Mouse (Mus musculus): ENCODE measurements at regions not wholly inside any gene's neighbourhood (a gene's known extent, or its start where the extent isn't known, plus 50 kb on each side); places are given as distances from the start of the nearest gene placed in this dataset.
"Not testable (repeated sequence)": the region's sequence is repeated elsewhere in the genome, so short reads cannot be mapped to it uniquely, and the experiment has no call there.

- ATAC-seq (ENCODE audit: insufficient number of reproducible peaks, low FRiP score, low TSS enrichment), result no peak
Measured at GRCm38 (mm10) chr10:34667203-34667602, 184.0 kb downstream of the Frk start.

DNA sequence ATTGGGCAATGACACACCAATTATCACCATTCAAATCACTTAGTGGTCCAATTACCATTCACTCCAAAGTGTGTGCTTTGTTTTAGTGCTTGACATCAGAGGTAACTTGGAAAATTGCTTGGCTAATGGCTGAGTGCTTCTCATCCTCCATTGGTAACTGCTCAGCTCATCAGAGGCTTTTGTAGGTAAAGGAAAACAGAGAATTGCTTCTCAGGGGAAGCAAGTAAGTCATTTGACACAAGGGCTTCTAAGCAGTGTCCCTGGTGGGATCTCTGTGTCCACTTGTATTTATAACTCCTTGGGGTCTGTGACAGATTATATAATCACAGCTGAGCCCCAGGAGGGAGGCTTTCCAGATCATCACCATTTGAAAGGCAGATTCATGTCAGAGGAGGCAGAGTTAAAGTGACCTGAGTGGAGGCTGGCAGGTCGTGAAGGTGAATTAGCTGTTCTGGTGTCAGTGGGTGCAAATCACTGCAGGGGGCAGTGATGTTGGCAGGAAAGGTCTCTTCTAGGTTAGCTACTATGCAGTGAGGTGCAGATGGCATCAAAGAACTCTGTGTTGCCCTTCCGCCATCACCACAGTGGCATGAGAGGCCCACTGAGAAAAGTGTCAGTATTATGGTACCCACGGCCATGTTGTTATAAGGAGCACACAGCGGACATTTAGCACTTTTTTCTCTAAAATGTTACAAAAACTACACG lies 184.7 kb downstream of the Frk start:
- no peak for ATAC-seq (ENCODE audit: insufficient number of reproducible peaks, low FRiP score, low TSS enrichment)

DNA sequence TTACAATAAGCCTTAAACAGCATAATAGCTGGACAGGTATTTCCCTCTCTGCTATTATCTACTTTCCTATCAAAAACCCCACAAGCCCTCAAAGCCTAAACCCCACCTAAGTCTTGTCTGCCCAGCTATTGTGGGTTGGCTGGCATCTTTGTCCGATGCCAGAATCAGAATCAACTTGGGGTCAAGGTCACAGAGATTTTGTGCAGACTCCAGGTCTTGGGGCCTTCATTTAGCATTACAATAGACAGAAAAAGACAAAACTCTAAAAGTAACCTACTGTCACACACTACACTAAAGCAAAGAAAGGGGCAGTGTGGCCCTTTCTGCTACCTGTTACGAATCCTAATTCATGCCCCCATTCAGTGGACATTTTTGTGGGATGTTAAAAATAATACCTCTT lies 188.6 kb downstream of the Frk start:
- ATAC-seq (ENCODE audit: insufficient number of reproducible peaks, low FRiP score, low TSS enrichment), result no peak

- not testable (repeated sequence) for ATAC-seq (ENCODE audit: insufficient number of reproducible peaks, low FRiP score, low TSS enrichment)
Measured at GRCm38 (mm10) chr10:34699414-34699813, 216.2 kb downstream of the Frk start.

GRCm38 (mm10) chr10:34701956-34702355 lies 218.8 kb downstream of the Frk start:
- no peak for ATAC-seq (ENCODE audit: insufficient number of reproducible peaks, low FRiP score, low TSS enrichment)

GRCm38 (mm10) chr10:34705416-34705815 lies 222.2 kb downstream of the Frk start:
- ATAC-seq (ENCODE audit: insufficient number of reproducible peaks, low FRiP score, low TSS enrichment), result no peak

DNA sequence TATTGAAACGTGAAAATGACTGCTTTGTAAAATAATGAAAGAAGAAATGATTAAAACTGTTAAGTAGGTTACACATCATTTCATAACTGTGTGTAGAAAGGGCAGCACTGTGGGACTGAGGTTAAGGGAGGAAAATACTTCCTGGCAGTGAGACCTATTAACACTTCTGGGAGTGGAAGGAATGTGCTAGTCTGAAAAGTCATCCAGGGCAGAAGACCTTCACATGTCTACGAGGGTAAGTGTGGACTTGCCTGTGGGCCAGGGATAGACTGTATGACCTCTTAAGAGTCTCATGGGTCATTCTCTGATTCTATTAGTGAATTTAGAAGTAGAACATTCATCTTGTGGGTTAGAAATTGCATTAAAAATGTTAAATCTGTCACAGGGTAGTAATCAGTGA lies 248.1 kb downstream of the Frk start:
- ATAC-seq (ENCODE audit: insufficient number of reproducible peaks, low FRiP score, low TSS enrichment), result no peak

- no peak for ATAC-seq (ENCODE audit: insufficient number of reproducible peaks, low FRiP score, low TSS enrichment)
Measured at GRCm38 (mm10) chr10:34762426-34762825, 279.2 kb downstream of the Frk start.

DNA sequence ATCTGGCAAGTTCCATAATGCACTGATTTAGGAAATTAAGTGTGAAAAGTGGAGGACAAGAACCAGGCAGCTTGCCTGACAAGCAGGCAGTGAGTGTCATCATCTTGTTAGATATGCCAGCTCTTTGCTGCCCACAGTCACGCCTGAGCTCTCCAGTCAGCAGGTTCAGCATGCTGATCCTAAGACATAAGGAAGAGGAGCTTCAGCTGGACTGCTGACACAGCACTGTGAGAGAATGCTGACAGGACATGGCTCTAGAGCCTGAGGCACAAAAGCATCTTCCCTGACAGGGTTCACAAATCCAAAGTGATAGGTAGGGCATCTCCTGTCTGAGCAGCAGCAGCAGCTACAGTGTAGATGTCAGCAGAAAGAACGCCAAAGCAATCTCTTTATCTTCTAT lies 308.9 kb downstream of the Frk start:
- ATAC-seq (ENCODE audit: insufficient number of reproducible peaks, low FRiP score, low TSS enrichment), result no peak

- no peak for ATAC-seq (ENCODE audit: insufficient number of reproducible peaks, low FRiP score, low TSS enrichment)
Measured at GRCm38 (mm10) chr10:34811131-34811530, 327.9 kb downstream of the Frk start.

DNA sequence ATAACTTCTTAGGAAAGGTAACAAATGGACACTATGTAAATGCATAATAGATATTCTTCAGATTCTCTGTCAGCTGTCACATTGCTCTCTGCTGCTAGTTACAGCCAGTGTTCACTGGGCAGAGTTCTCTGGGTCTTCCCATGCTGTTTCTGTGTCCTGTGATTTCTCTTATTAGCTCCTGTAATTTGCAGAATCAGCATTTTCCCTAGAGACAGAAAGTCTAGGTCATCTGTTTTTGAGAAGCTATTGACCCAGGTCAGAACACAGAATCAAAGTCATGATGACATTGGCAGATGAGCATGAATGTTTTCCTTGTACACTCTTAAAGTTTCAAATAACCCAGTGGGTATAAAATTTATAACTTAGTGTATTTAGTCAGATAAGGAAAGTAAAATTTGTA lies 340.9 kb downstream of the Frk start:
- ATAC-seq (ENCODE audit: insufficient number of reproducible peaks, low FRiP score, low TSS enrichment), result no peak

DNA sequence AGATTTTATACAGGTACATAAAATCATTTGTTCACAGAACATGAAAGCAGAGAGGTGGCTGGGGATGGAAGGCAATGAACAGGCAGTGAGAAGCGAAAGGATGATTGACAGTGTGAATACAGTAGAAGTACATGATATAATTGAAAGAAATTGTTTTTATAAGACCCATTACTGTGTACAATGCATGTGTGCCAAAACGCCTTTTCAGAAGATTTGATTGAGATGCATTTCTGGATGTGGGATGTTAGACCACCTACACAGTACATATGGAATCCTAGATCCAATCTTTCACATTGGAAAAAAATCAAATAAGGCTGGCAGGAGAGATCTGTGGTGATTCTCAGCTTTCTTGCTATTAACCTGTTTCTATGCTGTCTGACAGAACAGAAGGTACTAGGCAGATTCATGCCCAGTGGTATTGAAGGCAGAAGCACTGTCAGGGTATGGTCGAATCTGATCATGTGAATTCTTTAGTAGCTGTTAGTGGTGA lies 358.9 kb downstream of the Frk start:
- ATAC-seq (ENCODE audit: insufficient number of reproducible peaks, low FRiP score, low TSS enrichment), result no peak

GRCm38 (mm10) chr10:34856494-34857146 lies 373.4 kb downstream of the Frk start:
- no peak for ATAC-seq (ENCODE audit: insufficient number of reproducible peaks, low FRiP score, low TSS enrichment)

DNA sequence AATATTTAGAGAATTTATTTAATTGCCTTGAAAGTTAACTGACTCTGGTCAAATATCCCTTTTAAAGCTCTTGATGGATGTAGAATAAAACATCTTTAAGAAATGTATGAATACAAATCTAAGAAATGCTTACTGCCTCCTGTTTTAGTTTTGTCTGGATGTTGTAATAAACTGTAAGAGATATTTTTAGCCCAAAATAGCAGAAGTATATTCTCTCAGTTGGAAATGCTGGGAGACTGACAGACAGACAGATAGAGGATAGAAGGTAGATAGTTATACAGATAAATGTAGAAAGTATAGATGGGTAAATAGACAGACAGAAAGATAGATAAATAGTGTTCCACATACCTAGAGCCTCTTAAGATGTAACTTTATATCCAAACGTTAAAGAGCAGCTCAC lies 379.5 kb downstream of the Frk start:
- no peak for ATAC-seq (ENCODE audit: insufficient number of reproducible peaks, low FRiP score, low TSS enrichment)

DNA sequence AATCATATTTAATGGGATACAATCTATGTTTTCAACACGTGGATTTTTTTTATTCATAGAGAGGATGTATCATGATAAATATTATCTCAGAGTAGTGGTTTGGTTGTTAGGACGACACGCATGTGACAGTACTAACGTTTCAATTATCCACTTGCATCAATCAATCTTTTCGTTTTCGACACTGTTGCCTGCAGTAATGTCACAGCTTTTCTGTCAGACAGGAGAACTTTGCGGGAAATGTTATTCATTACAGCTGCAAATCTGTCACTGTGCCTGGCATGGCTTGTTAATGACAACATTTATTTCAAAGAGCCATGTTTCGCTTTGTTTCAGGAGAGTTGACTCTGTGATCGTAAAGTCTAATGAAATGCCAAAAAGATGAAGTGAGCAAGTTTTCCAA lies 388.7 kb downstream of the Frk start:
- ATAC-seq (ENCODE audit: insufficient number of reproducible peaks, low FRiP score, low TSS enrichment), result no peak

- ATAC-seq (ENCODE audit: insufficient number of reproducible peaks, low FRiP score, low TSS enrichment), result no peak
Measured at GRCm38 (mm10) chr10:34878511-34878910, 395.3 kb downstream of the Frk start.

- no peak for ATAC-seq (ENCODE audit: insufficient number of reproducible peaks, low FRiP score, low TSS enrichment)
Measured at GRCm38 (mm10) chr10:34887601-34888000, 404.4 kb downstream of the Frk start.

DNA sequence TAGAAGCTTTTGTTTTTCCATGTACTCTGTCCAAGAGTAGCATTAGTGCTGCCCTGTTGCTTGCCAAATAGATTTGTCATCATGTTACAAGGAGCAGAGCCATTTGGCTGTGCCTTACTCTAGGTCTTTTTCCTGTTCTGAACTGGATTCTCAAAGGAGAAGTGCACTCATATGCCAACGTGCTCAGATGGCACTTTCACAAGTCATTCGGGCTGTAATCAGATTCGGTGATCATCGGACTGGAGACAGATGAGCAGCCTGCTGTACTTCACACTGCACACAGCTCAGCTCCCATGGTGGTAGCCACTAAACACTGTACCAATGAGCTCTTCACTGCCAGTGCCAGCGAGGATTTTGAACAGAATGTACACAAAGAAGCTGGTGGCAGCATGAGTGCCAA lies 421.1 kb downstream of the Frk start:
- ATAC-seq (ENCODE audit: insufficient number of reproducible peaks, low FRiP score, low TSS enrichment), result peak; percentile 76; the same call in 1 of the 2 replicates

DNA sequence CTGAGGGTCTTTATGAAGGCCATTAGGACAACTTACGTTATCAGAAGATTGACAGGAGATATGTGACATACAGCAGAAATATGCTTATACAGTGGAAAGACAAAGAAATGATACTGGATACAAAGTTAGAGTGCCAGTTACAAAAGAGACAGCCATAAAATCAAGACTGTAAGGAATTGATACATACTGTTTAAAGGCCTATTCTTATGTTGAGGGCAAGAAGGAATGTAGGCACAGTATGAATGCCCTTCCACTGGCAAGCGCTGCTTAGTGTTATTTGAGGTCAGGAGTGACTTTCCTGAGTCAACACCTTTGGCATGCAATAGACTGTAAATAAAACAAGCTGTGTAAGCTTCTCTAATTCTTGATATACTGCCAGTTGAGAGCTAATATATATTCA lies 421.5 kb downstream of the Frk start:
- ATAC-seq (ENCODE audit: insufficient number of reproducible peaks, low FRiP score, low TSS enrichment), result no peak

- ATAC-seq (ENCODE audit: insufficient number of reproducible peaks, low FRiP score, low TSS enrichment), result no peak
Measured at GRCm38 (mm10) chr10:34912153-34912723, 429.0 kb downstream of the Frk start.
